Mouse (Mus musculus) limb, embryonic 11.5 days (tissue): Measurements from ENCODE around the gene Slc44a1. TPM values are rescaled to one million over a fixed set of nuclear protein-coding genes. Genes with fewer than 3 reads are reported as not detected.

Experiments
- ATAC-seq: fragments of 200-750 bp; cut with Nextera tagmentation; 2 replicates; pipeline ENCODE4 v1.8.0; 2017; ENCODE audit warnings: low read depth; ENCODE audit not compliant: insufficient number of reproducible peaks, low FRiP score, low TSS enrichment
- DNase-seq: peaks from one replicate; pipeline ENCODE4 v3.0.0-alpha.2; 2015; ENCODE audit warnings: low spot score
- H3K27ac ChIP-seq: fragments of 300-500 bp; sonication (generic); replicated peaks from 2 replicates; pipeline ENCODE4 v1.5.1; 2014; ENCODE audit warnings: low read depth, mild to moderate bottlenecking, low read length
- H3K27me3 ChIP-seq: fragments of 300-500 bp; sonication (generic); 2 replicates; pipeline ENCODE4 v1.6.1; 2014; ENCODE audit warnings: mild to moderate bottlenecking, low read length, mixed read lengths; ENCODE audit not compliant: control insufficient read depth, insufficient read depth
- H3K36me3 ChIP-seq: fragments of 300-500 bp; sonication (generic); 2 replicates; pipeline ENCODE4 v1.6.1; 2014; ENCODE audit warnings: mild to moderate bottlenecking, low read length, moderate library complexity, mixed read lengths; ENCODE audit not compliant: control insufficient read depth, insufficient read depth
- H3K4me1 ChIP-seq: fragments of 300-500 bp; sonication (generic); 2 replicates; pipeline ENCODE4 v1.6.1; 2014; ENCODE audit warnings: low read length, mixed read lengths; ENCODE audit not compliant: control insufficient read depth, insufficient read depth
- H3K4me2 ChIP-seq: fragments of 300-500 bp; sonication (generic); 2 replicates; pipeline ENCODE4 v1.6.1; 2014; ENCODE audit warnings: low read depth, mild to moderate bottlenecking, moderate library complexity; ENCODE audit not compliant: severe bottlenecking
- H3K4me3 ChIP-seq: fragments of 300-500 bp; sonication (generic); 2 replicates; pipeline ENCODE4 v1.5.1; 2014; ENCODE audit warnings: low read depth, low read length
- H3K9ac ChIP-seq: fragments of 300-500 bp; sonication (generic); 2 replicates; pipeline ENCODE4 v1.6.1; 2014; ENCODE audit warnings: mild to moderate bottlenecking, low read length
- H3K9me3 ChIP-seq: fragments of 300-500 bp; sonication (generic); 2 replicates; pipeline ENCODE4 v1.6.1; 2016; ENCODE audit warnings: low read length; ENCODE audit not compliant: control insufficient read depth
- WGBS: fragments of 180-500 bp; shearing (Covaris S2); extraction: QIAGEN DNeasy Blood & Tissue Kit; methylation state at CpG from one replicate; pipeline ENCODE4 v1.1.7; 2014; 5-methylcytosine and 5-hydroxymethylcytosine counted together
- polyA plus RNA-seq: library from polyadenylated mRNA; unstranded; fragments of >200 nt; fragmentation: Nextera tagmentation; extraction: Ambion mirVana; gene quantifications from 2 replicates; pipeline ENCODE4 v1.2.1, GENCODE M21; 2014

Slc44a1 gene
- polyA plus RNA-seq, 1 experiment from 2014 or later: 24.6 TPM

- DNase-seq (no peak), ATAC-seq (no peak)
- no peak overlapping the region for H3K4me3 ChIP-seq
- H3K4me1 ChIP-seq: no peaks in the 10 kb centered on the region
- no peak overlapping the region for H3K9ac ChIP-seq
- no peaks in the 10 kb centered on the region for H3K9me3 ChIP-seq
- no peak overlapping the region for H3K4me2 ChIP-seq
- H3K27ac ChIP-seq: no peak overlapping the region
- no peaks in the 10 kb centered on the region for H3K36me3 ChIP-seq
- WGBS: 83% methylated on average over 4 of the region's 4 CpGs
- H3K27me3 ChIP-seq: no peaks in the 10 kb centered on the region
These were observed 51.1 kb downstream of the Slc44a1 start for GRCm38 (mm10) chr4:53491269-53491668.

- no peaks in the 10 kb centered on the region for H3K27me3 ChIP-seq
- WGBS: 58% methylated on average over 2 of the region's 2 CpGs
- H3K36me3 ChIP-seq: no peaks in the 10 kb centered on the region
- H3K9ac ChIP-seq: no peak overlapping the region
- DNase-seq (no peak), ATAC-seq (no peak)
- no peaks in the 10 kb centered on the region for H3K9me3 ChIP-seq
- H3K4me1 ChIP-seq: no peaks in the 10 kb centered on the region
- H3K4me2 ChIP-seq: no peak overlapping the region
- H3K27ac ChIP-seq: no peak overlapping the region
- H3K4me3 ChIP-seq: no peak overlapping the region
These were observed 55.4 kb downstream of the Slc44a1 start for GRCm38 (mm10) chr4:53495646-53496045.

GRCm38 (mm10) chr4:53502764-53503163 is 62.6 kb downstream of the Slc44a1 start:
- H3K36me3 ChIP-seq: no peaks in the 10 kb centered on the region
- 88% methylated on average over 2 of the region's 2 CpGs for WGBS

GRCm38 (mm10) chr4:53512131-53512916 is 72.1 kb downstream of the Slc44a1 start:
- 54% methylated on average over 15 of the region's 15 CpGs for WGBS
- no peak for DNase-seq
- no peak overlapping the region for H3K27ac ChIP-seq
- ATAC-seq: no peak
- no peaks in the 10 kb centered on the region for H3K27me3 ChIP-seq
- no peaks in the 10 kb centered on the region for H3K9me3 ChIP-seq
- H3K4me2 ChIP-seq: no peak overlapping the region
- H3K9ac ChIP-seq: no peak overlapping the region
- peaks cover 4% of the 10 kb centered on the region; the same call in 1 of the 2 replicates for H3K4me1 ChIP-seq
- H3K4me3 ChIP-seq: no peak overlapping the region
- H3K36me3 ChIP-seq: no peaks in the 10 kb centered on the region

More at GRCm38 (mm10) chr4:53502764-53503163, 62.6 kb downstream of the Slc44a1 start:
- Histone ChIP-seq H3K4me1 (no peaks in the 10 kb centered on the region), H3K9me3 (no peaks in the 10 kb centered on the region), H3K9ac (no peak overlapping the region), H3K27ac (no peak overlapping the region), H3K4me2 (no peak overlapping the region), H3K27me3 (no peaks in the 10 kb centered on the region), H3K4me3 (no peak overlapping the region)
- ATAC-seq (no peak), DNase-seq (no peak)

- H3K4me3 ChIP-seq: no peak overlapping the region
- DNase-seq (no peak), ATAC-seq (no peak)
- 73% methylated on average over 11 of the region's 11 CpGs for WGBS
- no peak overlapping the region for H3K27ac ChIP-seq
- no peaks in the 10 kb centered on the region for H3K27me3 ChIP-seq
- H3K9ac ChIP-seq: no peak overlapping the region
- no peak overlapping the region for H3K4me2 ChIP-seq
- peaks cover 4% of the 10 kb centered on the region; the same call in 1 of the 2 replicates for H3K4me1 ChIP-seq
- no peaks in the 10 kb centered on the region for H3K36me3 ChIP-seq
- no peaks in the 10 kb centered on the region for H3K9me3 ChIP-seq
These were observed 73.3 kb downstream of the Slc44a1 start for GRCm38 (mm10) chr4:53513276-53514081.

- 89% methylated on average over 6 of the region's 6 CpGs for WGBS
- peaks cover 4% of the 10 kb centered on the region; the same call in 1 of the 2 replicates for H3K4me1 ChIP-seq
These were observed 75.9 kb downstream of the Slc44a1 start for GRCm38 (mm10) chr4:53516011-53516532.

GRCm38 (mm10) chr4:53519429-53519828 is 79.2 kb downstream of the Slc44a1 start:
- no peaks in the 10 kb centered on the region for H3K9me3 ChIP-seq
- DNase-seq (no peak), ATAC-seq (no peak)
- no peaks in the 10 kb centered on the region for H3K27me3 ChIP-seq
- H3K27ac ChIP-seq: no peak overlapping the region
- no peak overlapping the region for H3K4me3 ChIP-seq
- 98% methylated on average over 2 of the region's 2 CpGs for WGBS
- no peak overlapping the region for H3K9ac ChIP-seq
- no peaks in the 10 kb centered on the region for H3K4me1 ChIP-seq
- no peaks in the 10 kb centered on the region for H3K36me3 ChIP-seq
- H3K4me2 ChIP-seq: no peak overlapping the region

More at GRCm38 (mm10) chr4:53516011-53516532, 75.9 kb downstream of the Slc44a1 start:
- Histone ChIP-seq H3K4me2 (no peak overlapping the region), H3K27me3 (no peaks in the 10 kb centered on the region), H3K36me3 (no peaks in the 10 kb centered on the region), H3K4me3 (no peak overlapping the region), H3K9me3 (no peaks in the 10 kb centered on the region), H3K27ac (no peak overlapping the region), H3K9ac (no peak overlapping the region)
- ATAC-seq (no peak), DNase-seq (no peak)

- no peak for ATAC-seq
- no peak for DNase-seq
- 46% methylated on average over 8 of the region's 8 CpGs for WGBS
These were observed 80.8 kb downstream of the Slc44a1 start for GRCm38 (mm10) chr4:53521028-53521427.

More at GRCm38 (mm10) chr4:53521028-53521427, 80.8 kb downstream of the Slc44a1 start:
- no peak overlapping the region for H3K9ac ChIP-seq
- no peaks in the 10 kb centered on the region for H3K27me3 ChIP-seq
- H3K36me3 ChIP-seq: no peaks in the 10 kb centered on the region
- no peak overlapping the region for H3K27ac ChIP-seq
- H3K4me3 ChIP-seq: no peak overlapping the region
- H3K4me2 ChIP-seq: no peak overlapping the region
- H3K4me1 ChIP-seq: no peaks in the 10 kb centered on the region
- H3K9me3 ChIP-seq: no peaks in the 10 kb centered on the region
